Mouse (Mus musculus): Measurements from ENCODE around the gene Fhl5. TPM values are rescaled to one million over a fixed set of nuclear protein-coding genes. Genes with fewer than 3 reads are reported as not detected.
"Not testable (repeated sequence)": the region's sequence is repeated elsewhere in the genome, so short reads cannot be mapped to it uniquely, and the experiment has no call there.

Gene Fhl5
- polyA plus RNA-seq (2014; fragmentation: Nextera tagmentation; extraction: Ambion mirVana): not detected in 2 replicates

GRCm38 (mm10) chr4:25242776-25243175 is at the start of gene Fhl5:
TSS of gene Fhl5 (minus strand) at chr4:25242876.
- no peak for ATAC-seq (ENCODE audit: low FRiP score, low TSS enrichment)
- no peaks in the 10 kb centered on the region for H3K9me3 ChIP-seq (ENCODE audit: control insufficient read depth, low read length)
- H3K9ac ChIP-seq (ENCODE audit: low read depth, low read length): no peak within 1 kb of the TSS
- H3K4me1 ChIP-seq (ENCODE audit: control insufficient read depth, insufficient read depth, low read length): no peaks in the 10 kb centered on the region
- 90% methylated on average over 3 of the region's 3 CpGs for WGBS
- H3K4me2 ChIP-seq (replicated peaks; ENCODE audit: low read depth, low read length): no peak within 1 kb of the TSS
- H3K27me3 ChIP-seq (ENCODE audit: control insufficient read depth, insufficient read depth, low read length): no peaks in the 10 kb centered on the region
- no peaks in the 10 kb centered on the region for H3K36me3 ChIP-seq (ENCODE audit: control insufficient read depth, insufficient read depth, low read length)
- no peak within 1 kb of the TSS for H3K27ac ChIP-seq (ENCODE audit: low read depth, low read length)
- no peak within 1 kb of the TSS for H3K4me3 ChIP-seq (ENCODE audit: low read length)

- not testable (repeated sequence) for H3K4me3 ChIP-seq (ENCODE audit: low read length); ATAC-seq (ENCODE audit: low FRiP score, low TSS enrichment); H3K4me2 ChIP-seq (replicated peaks; ENCODE audit: low read depth, low read length); H3K4me1 ChIP-seq (ENCODE audit: control insufficient read depth, insufficient read depth, low read length); H3K27ac ChIP-seq (ENCODE audit: low read depth, low read length); H3K36me3 ChIP-seq (ENCODE audit: control insufficient read depth, insufficient read depth, low read length); H3K27me3 ChIP-seq (ENCODE audit: control insufficient read depth, insufficient read depth, low read length); H3K9ac ChIP-seq (ENCODE audit: low read depth, low read length); H3K9me3 ChIP-seq (ENCODE audit: control insufficient read depth, low read length)
- WGBS: 81% methylated on average over 1 of the region's 1 CpGs
Observed at GRCm38 (mm10) chr4:25285002-25285401, 42.3 kb upstream of the Fhl5 start.

- H3K9ac ChIP-seq (ENCODE audit: low read depth, low read length): peak within 1 kb of the TSS; percentile 94
- peak within 1 kb of the TSS; percentile 97 for H3K27ac ChIP-seq (ENCODE audit: low read depth, low read length)
- H3K27me3 ChIP-seq (ENCODE audit: control insufficient read depth, insufficient read depth, low read length): no peaks in the 10 kb centered on the region
- peak within 1 kb of the TSS; percentile 87 for H3K4me3 ChIP-seq (ENCODE audit: low read length)
- no peaks in the 10 kb centered on the region for H3K9me3 ChIP-seq (ENCODE audit: control insufficient read depth, low read length)
- H3K4me1 ChIP-seq (ENCODE audit: control insufficient read depth, insufficient read depth, low read length): no peaks in the 10 kb centered on the region
- WGBS: 0% methylated on average over 29 of the region's 30 CpGs
- ATAC-seq (ENCODE audit: low FRiP score, low TSS enrichment): peak; percentile 99
- peak within 1 kb of the TSS; percentile 51 for H3K4me2 ChIP-seq (replicated peaks; ENCODE audit: low read depth, low read length)
- peaks cover 22% of the 10 kb centered on the region; the same call in 1 of the 2 replicates for H3K36me3 ChIP-seq (ENCODE audit: control insufficient read depth, insufficient read depth, low read length)
Observed at GRCm38 (mm10) chr4:25281671-25282038, 39.0 kb upstream of the Fhl5 start, which contains the start of gene Ufl1. TSS of gene Ufl1 (minus strand) at chr4:25281821.

GRCm38 (mm10) chr4:25280938-25281670 is 38.4 kb upstream of the Fhl5 start:
- 2% methylated on average over 32 of the region's 32 CpGs for WGBS
- H3K9me3 ChIP-seq (ENCODE audit: control insufficient read depth, low read length): no peaks in the 10 kb centered on the region

GRCm38 (mm10) chr4:25272861-25273627 is 30.4 kb upstream of the Fhl5 start:
- WGBS: 83% methylated on average over 7 of the region's 7 CpGs
- Histone ChIP-seq H3K4me2 (replicated peaks; ENCODE audit: low read depth, low read length) (no peak overlapping the region), H3K9me3 (ENCODE audit: control insufficient read depth, low read length) (no peaks in the 10 kb centered on the region), H3K27ac (ENCODE audit: low read depth, low read length) (no peak overlapping the region), H3K36me3 (ENCODE audit: control insufficient read depth, insufficient read depth, low read length) (peaks cover 81% of the 10 kb centered on the region), H3K9ac (ENCODE audit: low read depth, low read length) (no peak overlapping the region), H3K27me3 (ENCODE audit: control insufficient read depth, insufficient read depth, low read length) (no peaks in the 10 kb centered on the region), H3K4me3 (ENCODE audit: low read length) (no peak overlapping the region), H3K4me1 (ENCODE audit: control insufficient read depth, insufficient read depth, low read length) (no peaks in the 10 kb centered on the region)
- no peak for ATAC-seq (ENCODE audit: low FRiP score, low TSS enrichment)

More at GRCm38 (mm10) chr4:25280938-25281670, 38.4 kb upstream of the Fhl5 start:
- H3K4me1 ChIP-seq (ENCODE audit: control insufficient read depth, insufficient read depth, low read length): no peaks in the 10 kb centered on the region
- H3K4me2 ChIP-seq (replicated peaks; ENCODE audit: low read depth, low read length): peak overlapping the region; percentile 51
- peak overlapping the region; percentile 87 for H3K4me3 ChIP-seq (ENCODE audit: low read length)
- peak; percentile 94 for ATAC-seq (ENCODE audit: low FRiP score, low TSS enrichment)
- peak overlapping the region; percentile 97 for H3K27ac ChIP-seq (ENCODE audit: low read depth, low read length)
- peaks cover 26% of the 10 kb centered on the region; the same call in 1 of the 2 replicates for H3K36me3 ChIP-seq (ENCODE audit: control insufficient read depth, insufficient read depth, low read length)
- H3K9ac ChIP-seq (ENCODE audit: low read depth, low read length): peak overlapping the region; percentile 94
- H3K27me3 ChIP-seq (ENCODE audit: control insufficient read depth, insufficient read depth, low read length): no peaks in the 10 kb centered on the region

- Histone ChIP-seq H3K4me3 (ENCODE audit: low read length) (no peak overlapping the region), H3K4me1 (ENCODE audit: control insufficient read depth, insufficient read depth, low read length) (no peaks in the 10 kb centered on the region), H3K9me3 (ENCODE audit: control insufficient read depth, low read length) (no peaks in the 10 kb centered on the region), H3K36me3 (ENCODE audit: control insufficient read depth, insufficient read depth, low read length) (peaks cover 81% of the 10 kb centered on the region), H3K27ac (ENCODE audit: low read depth, low read length) (no peak overlapping the region), H3K27me3 (ENCODE audit: control insufficient read depth, insufficient read depth, low read length) (no peaks in the 10 kb centered on the region), H3K9ac (ENCODE audit: low read depth, low read length) (no peak overlapping the region), H3K4me2 (replicated peaks; ENCODE audit: low read depth, low read length) (no peak overlapping the region)
- ATAC-seq (ENCODE audit: low FRiP score, low TSS enrichment): no peak
- WGBS: 87% methylated on average over 1 of the region's 1 CpGs
Observed at GRCm38 (mm10) chr4:25271926-25272325, 29.2 kb upstream of the Fhl5 start.

GRCm38 (mm10) chr4:25267144-25267543 is 24.5 kb upstream of the Fhl5 start:
- H3K27me3 ChIP-seq (ENCODE audit: control insufficient read depth, insufficient read depth, low read length): no peaks in the 10 kb centered on the region
- H3K9ac ChIP-seq (ENCODE audit: low read depth, low read length): no peak overlapping the region
- no peaks in the 10 kb centered on the region for H3K4me1 ChIP-seq (ENCODE audit: control insufficient read depth, insufficient read depth, low read length)
- peaks cover 73% of the 10 kb centered on the region for H3K36me3 ChIP-seq (ENCODE audit: control insufficient read depth, insufficient read depth, low read length)
- H3K4me2 ChIP-seq (replicated peaks; ENCODE audit: low read depth, low read length): no peak overlapping the region
- H3K4me3 ChIP-seq (ENCODE audit: low read length): no peak overlapping the region
- no peak for ATAC-seq (ENCODE audit: low FRiP score, low TSS enrichment)
- no peak overlapping the region for H3K27ac ChIP-seq (ENCODE audit: low read depth, low read length)
- no peaks in the 10 kb centered on the region for H3K9me3 ChIP-seq (ENCODE audit: control insufficient read depth, low read length)
- 94% methylated on average over 3 of the region's 3 CpGs for WGBS

- Histone ChIP-seq H3K4me2 (replicated peaks; ENCODE audit: low read depth, low read length) (no peak overlapping the region), H3K27ac (ENCODE audit: low read depth, low read length) (no peak overlapping the region), H3K4me1 (ENCODE audit: control insufficient read depth, insufficient read depth, low read length) (no peaks in the 10 kb centered on the region), H3K36me3 (ENCODE audit: control insufficient read depth, insufficient read depth, low read length) (peaks cover 57% of the 10 kb centered on the region), H3K9ac (ENCODE audit: low read depth, low read length) (no peak overlapping the region), H3K27me3 (ENCODE audit: control insufficient read depth, insufficient read depth, low read length) (no peaks in the 10 kb centered on the region), H3K4me3 (ENCODE audit: low read length) (no peak overlapping the region), H3K9me3 (ENCODE audit: control insufficient read depth, low read length) (no peaks in the 10 kb centered on the region)
- ATAC-seq (ENCODE audit: low FRiP score, low TSS enrichment): no peak
- WGBS: 91% methylated on average over 7 of the region's 7 CpGs
Observed at GRCm38 (mm10) chr4:25257822-25258398, 15.2 kb upstream of the Fhl5 start.

- not testable (repeated sequence) for H3K9ac ChIP-seq (ENCODE audit: low read depth, low read length); H3K4me2 ChIP-seq (replicated peaks; ENCODE audit: low read depth, low read length); H3K36me3 ChIP-seq (ENCODE audit: control insufficient read depth, insufficient read depth, low read length); H3K4me1 ChIP-seq (ENCODE audit: control insufficient read depth, insufficient read depth, low read length); ATAC-seq (ENCODE audit: low FRiP score, low TSS enrichment); H3K9me3 ChIP-seq (ENCODE audit: control insufficient read depth, low read length); H3K4me3 ChIP-seq (ENCODE audit: low read length); H3K27ac ChIP-seq (ENCODE audit: low read depth, low read length); H3K27me3 ChIP-seq (ENCODE audit: control insufficient read depth, insufficient read depth, low read length)
- 90% methylated on average over 1 of the region's 1 CpGs for WGBS
Observed at GRCm38 (mm10) chr4:25235663-25236062, 7.0 kb downstream of the Fhl5 start.
